Mouse (Mus musculus) stomach, postnatal 0 days (tissue): ENCODE measurements around the gene Zfp62. TPM values are rescaled to one million over a fixed set of nuclear protein-coding genes. Genes with fewer than 3 reads are reported as not detected.

ENCODE experiments used
- ATAC-seq: fragments of 200-750 bp; cut with Nextera tagmentation; 2 replicates; pipeline ENCODE4 v1.8.0; 2017; ENCODE audit not compliant: low FRiP score, low TSS enrichment
- DNase-seq: peaks from one replicate; pipeline ENCODE4 v3.0.0-alpha.2; 2016; ENCODE audit warnings: low spot score
- H3K27ac ChIP-seq: fragments of 300-500 bp; sonication (generic); replicated peaks from 2 replicates; pipeline ENCODE4 v1.5.1; 2014; ENCODE audit warnings: mild to moderate bottlenecking, control low read depth
- H3K27me3 ChIP-seq: fragments of 300-500 bp; sonication (generic); 2 replicates; pipeline ENCODE4 v1.6.1; 2014; ENCODE audit warnings: low read length; ENCODE audit not compliant: control insufficient read depth, insufficient read depth
- H3K36me3 ChIP-seq: fragments of 300-500 bp; sonication (generic); 2 replicates; pipeline ENCODE4 v1.6.1; 2014; ENCODE audit warnings: low read length, mixed read lengths; ENCODE audit not compliant: control insufficient read depth, insufficient read depth
- H3K4me1 ChIP-seq: fragments of 300-500 bp; sonication (generic); replicated peaks from 2 replicates; pipeline ENCODE4 v1.6.1; 2014; ENCODE audit warnings: antibody characterized with exemption; ENCODE audit not compliant: control insufficient read depth, insufficient read depth
- H3K4me2 ChIP-seq: fragments of 300-500 bp; sonication (generic); replicated peaks from 2 replicates; pipeline ENCODE4 v1.6.1; 2014; ENCODE audit warnings: low read depth, mild to moderate bottlenecking, control low read depth, moderate library complexity
- H3K4me3 ChIP-seq: fragments of 300-500 bp; sonication (generic); 2 replicates; pipeline ENCODE4 v1.5.1; 2014; ENCODE audit warnings: low read depth, low read length, control low read depth
- H3K9ac ChIP-seq: fragments of 300-500 bp; sonication (generic); 2 replicates; pipeline ENCODE4 v1.6.1; 2014; ENCODE audit warnings: mild to moderate bottlenecking, low read length, control low read depth, mixed read lengths
- H3K9me3 ChIP-seq: fragments of 300-500 bp; sonication (generic); 2 replicates; pipeline ENCODE4 v1.6.1; 2016; ENCODE audit warnings: low read length; ENCODE audit not compliant: control insufficient read depth
- CTCF ChIP-seq: IDR thresholded peaks from 2 replicates; pipeline ENCODE4 v1.5.1; 2016; ENCODE audit warnings: antibody characterized with exemption, low read depth, mild to moderate bottlenecking, moderate library complexity
- EP300 ChIP-seq: optimal IDR thresholded peaks from 2 replicates; pipeline ENCODE3; 2016; ENCODE audit warnings: antibody characterized with exemption
- WGBS: fragments of 180-500 bp; shearing (Covaris S2); extraction: QIAGEN DNeasy Blood & Tissue Kit; methylation state at CpG from one replicate; pipeline ENCODE4 v1.1.7; 2014; 5-methylcytosine and 5-hydroxymethylcytosine counted together
- polyA plus RNA-seq: library from polyadenylated mRNA; unstranded; fragments of >200 nt; fragmentation: Nextera tagmentation; extraction: Ambion mirVana; gene quantifications from 2 replicates; pipeline ENCODE4 v1.2.1, GENCODE M21; 2015

Zfp62 gene
- polyA plus RNA-seq, 1 experiment from 2014 or later = 10.0 TPM

- no peaks in the 10 kb centered on the region for H3K4me1 ChIP-seq
- DNase-seq (no peak), ATAC-seq (no peak)
- H3K4me3 ChIP-seq = no peak overlapping the region
- TF ChIP-seq EP300 (no peak), CTCF (no peak)
- peaks cover 16% of the 10 kb centered on the region for H3K36me3 ChIP-seq
- no peaks in the 10 kb centered on the region for H3K27me3 ChIP-seq
- H3K4me2 ChIP-seq = no peak overlapping the region
- 95% methylated on average over 1 of the region's 1 CpGs for WGBS
- no peak overlapping the region for H3K27ac ChIP-seq
- no peak overlapping the region for H3K9ac ChIP-seq
- H3K9me3 ChIP-seq = no peaks in the 10 kb centered on the region
These were observed 10.4 kb downstream of the Zfp62 start for GRCm38 (mm10) chr11:49213505-49213904.

DNA sequence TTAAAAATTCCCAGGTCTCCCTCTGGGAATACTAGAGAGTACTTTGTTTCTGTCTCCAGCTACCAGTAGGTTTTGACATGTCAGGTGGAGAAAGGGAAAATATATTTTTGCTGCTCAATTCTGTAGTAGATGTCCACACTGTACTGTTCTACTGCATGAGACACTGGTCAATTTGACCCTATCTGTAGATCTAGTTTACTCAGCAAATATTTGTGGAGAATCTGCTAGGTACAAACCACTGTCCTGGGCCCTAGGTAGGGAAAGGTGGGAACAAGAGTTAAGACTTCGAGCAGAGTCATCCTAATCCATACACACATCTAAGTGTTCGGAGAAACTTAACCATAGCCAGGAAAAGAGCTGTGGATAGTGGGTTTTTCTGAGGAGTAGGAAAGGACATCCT is 16.2 kb downstream of the Zfp62 start:
- DNase-seq = no peak
- Histone ChIP-seq H3K9me3 (no peaks in the 10 kb centered on the region), H3K27ac (no peak overlapping the region), H3K4me2 (no peak overlapping the region), H3K4me1 (no peaks in the 10 kb centered on the region), H3K9ac (no peak overlapping the region), H3K27me3 (no peaks in the 10 kb centered on the region), H3K4me3 (no peak overlapping the region), H3K36me3 (peaks cover 16% of the 10 kb centered on the region)
- TF ChIP-seq EP300 (no peak), CTCF (no peak)
- WGBS = 92% methylated on average over 2 of the region's 2 CpGs
- ATAC-seq = no peak

DNA sequence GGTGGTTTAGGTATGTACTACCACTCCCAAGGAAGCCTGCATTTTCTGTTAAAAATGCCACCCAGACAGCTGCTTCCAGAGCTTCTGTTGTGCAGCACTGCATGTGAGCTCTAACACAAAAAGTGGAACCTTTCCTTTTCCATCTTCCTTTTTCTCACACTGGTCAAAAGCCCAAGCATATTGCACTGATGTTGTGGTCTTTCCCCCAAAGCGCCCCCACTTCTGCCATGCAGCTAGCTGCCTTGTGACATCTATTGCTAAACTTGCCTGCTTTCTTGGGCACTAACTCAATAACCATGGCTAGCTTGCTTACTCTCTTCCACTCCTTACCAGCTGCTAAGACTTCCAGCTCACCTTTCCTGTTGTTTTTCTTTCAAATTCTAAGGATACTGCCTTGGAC is 21.4 kb downstream of the Zfp62 start:
- no peaks in the 10 kb centered on the region for H3K27me3 ChIP-seq
- H3K9me3 ChIP-seq = no peaks in the 10 kb centered on the region
- H3K4me3 ChIP-seq = no peak overlapping the region
- H3K36me3 ChIP-seq = no peaks in the 10 kb centered on the region
- TF ChIP-seq EP300 = no peak
- TF ChIP-seq CTCF = no peak
- H3K4me1 ChIP-seq = no peaks in the 10 kb centered on the region
- DNase-seq (no peak), ATAC-seq (no peak)
- WGBS = 64% methylated on average over 1 of the region's 1 CpGs
- H3K9ac ChIP-seq = no peak overlapping the region
- no peak overlapping the region for H3K27ac ChIP-seq
- H3K4me2 ChIP-seq = no peak overlapping the region

GRCm38 (mm10) chr11:49232781-49233180 is 29.7 kb downstream of the Zfp62 start:
- Histone ChIP-seq H3K4me3 (no peak overlapping the region), H3K27me3 (no peaks in the 10 kb centered on the region), H3K9ac (no peak overlapping the region), H3K4me2 (no peak overlapping the region), H3K4me1 (no peaks in the 10 kb centered on the region), H3K9me3 (no peaks in the 10 kb centered on the region), H3K27ac (no peak overlapping the region), H3K36me3 (no peaks in the 10 kb centered on the region)
- WGBS = 66% methylated on average over 3 of the region's 3 CpGs
- TF ChIP-seq CTCF (no peak), EP300 (no peak)
- no peak for ATAC-seq
- DNase-seq = no peak

DNA sequence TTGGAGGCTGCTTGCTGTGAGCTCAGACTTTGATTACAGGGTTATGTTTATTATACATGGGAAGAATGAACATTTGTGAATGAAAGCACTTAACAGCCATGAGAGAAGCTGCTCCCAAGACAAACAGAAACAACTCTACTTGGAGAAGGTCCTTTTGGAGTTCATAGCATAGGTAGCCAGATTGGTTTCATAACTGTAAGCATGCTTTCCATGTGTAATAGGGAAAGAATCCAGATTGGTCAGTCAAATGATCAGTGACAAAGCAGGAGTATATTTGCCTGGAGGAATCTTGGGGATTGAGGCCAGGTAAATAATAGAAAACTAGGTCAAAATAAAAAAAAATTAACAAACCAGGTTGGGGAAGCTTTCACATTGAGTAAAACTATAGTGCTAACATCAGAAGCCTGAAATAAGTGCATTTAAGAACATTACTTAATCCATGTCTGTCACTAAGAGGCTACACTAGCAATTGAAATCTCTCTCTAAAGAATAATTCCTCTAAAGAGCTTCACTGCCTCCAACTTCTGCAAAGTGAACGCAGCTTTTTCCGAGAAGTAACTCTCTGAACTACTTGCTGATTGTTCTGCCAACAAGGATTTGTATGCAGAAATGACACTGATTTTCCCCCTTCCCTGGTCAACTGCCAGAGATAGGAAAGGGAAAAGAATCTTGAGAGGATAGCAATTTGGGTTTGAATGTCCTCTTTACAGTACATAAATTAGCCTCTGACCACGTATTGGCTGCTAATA is 32.5 kb downstream of the Zfp62 start:
- TF ChIP-seq CTCF (no peak), EP300 (no peak)
- Histone ChIP-seq H3K36me3 (no peaks in the 10 kb centered on the region), H3K4me2 (no peak overlapping the region), H3K4me1 (no peaks in the 10 kb centered on the region), H3K27ac (no peak overlapping the region), H3K9me3 (no peaks in the 10 kb centered on the region), H3K27me3 (no peaks in the 10 kb centered on the region), H3K9ac (no peak overlapping the region), H3K4me3 (no peak overlapping the region)
- DNase-seq (no peak), ATAC-seq (no peak)
- 39% methylated on average over 3 of the region's 3 CpGs for WGBS

DNA sequence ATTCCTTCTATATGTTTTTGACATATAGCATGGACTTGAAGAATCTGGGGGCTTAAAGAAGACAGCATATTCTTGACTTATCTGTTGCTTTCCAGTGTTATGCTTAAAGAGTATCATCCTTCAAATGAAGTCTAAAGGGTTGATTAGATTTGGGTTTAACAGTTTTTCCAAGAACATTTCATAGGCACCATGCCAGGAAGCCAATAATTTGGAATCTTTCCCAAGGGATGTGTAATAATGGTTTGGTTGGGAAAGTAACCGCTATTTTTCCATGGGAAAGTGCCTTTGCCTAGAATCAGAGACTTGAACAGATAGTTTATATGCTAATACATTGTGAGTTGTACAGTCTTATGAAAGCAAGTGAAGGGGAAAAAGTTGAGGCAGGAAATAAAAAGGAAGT is 33.8 kb downstream of the Zfp62 start:
- WGBS = 51% methylated on average over 1 of the region's 1 CpGs
- Histone ChIP-seq H3K4me2 (no peak overlapping the region), H3K9me3 (no peaks in the 10 kb centered on the region), H3K36me3 (no peaks in the 10 kb centered on the region), H3K9ac (no peak overlapping the region), H3K4me1 (no peaks in the 10 kb centered on the region), H3K27ac (no peak overlapping the region), H3K4me3 (no peak overlapping the region), H3K27me3 (no peaks in the 10 kb centered on the region)
- no peak for TF ChIP-seq CTCF
- TF ChIP-seq EP300 = no peak
- ATAC-seq = no peak
- no peak for DNase-seq
